In genomic region chr12:48284386-48284785, GRCm38 (mm10) we compare ENCODE assay signal across 20 mouse cellular contexts.
A peak's percentile ranks its signal among the peaks of the same experiment; 100 is the strongest.
DNase-seq lines count a peak whose midpoint lies in the region; ATAC-seq and TF ChIP-seq lines count a peak whose summit lies in the region.
"Had no signal": no experiment of that assay in that cellular context is flagged by ENCODE, and none has a peak within 500 bp of the region (broad histone marks: within the 10 kb centered on the region; RNA-seq: fewer than 3 reads in every experiment).

No protein-coding gene starts in this region.

- no peaks in the 10 kb centered on the region for H3K36me3 ChIP-seq in forebrain, embryonic 13.5 days (ENCODE audit: poor library complexity, severe bottlenecking)
- no peaks in the 10 kb centered on the region for H3K36me3 ChIP-seq in hindbrain, embryonic 14.5 days (replicated peaks; ENCODE audit: control insufficient read depth, insufficient read depth)
- no peaks in the 10 kb centered on the region for H3K36me3 ChIP-seq in midbrain, postnatal 0 days (ENCODE audit: insufficient read depth, low read length)
- H3K36me3 ChIP-seq: G1E; limb, embryonic 12.5 days; liver, embryonic 15.5 days; neural tube, embryonic 13.5 days; stomach, embryonic 15.5 days had no signal

- intact Hi-C loops in left cerebral cortex, adult 2 months (cut with DNase I) = no loop called here

- no peak overlapping the region for H3K4me2 ChIP-seq in forebrain, embryonic 13.5 days
- no peak overlapping the region for H3K4me2 ChIP-seq in hindbrain, embryonic 14.5 days (replicated peaks)
- H3K4me2 ChIP-seq in midbrain, postnatal 0 days (ENCODE audit: low read depth, low read length, poor library complexity, severe bottlenecking) = no peak overlapping the region
- H3K4me2 ChIP-seq: limb, embryonic 12.5 days; liver, embryonic 15.5 days; neural tube, embryonic 13.5 days; stomach, embryonic 15.5 days had no signal

- no peak overlapping the region for H3K9ac ChIP-seq in forebrain, embryonic 13.5 days
- no peak overlapping the region for H3K9ac ChIP-seq in hindbrain, embryonic 14.5 days
- H3K9ac ChIP-seq in midbrain, postnatal 0 days (replicated peaks; ENCODE audit: low read length, poor library complexity, severe bottlenecking) = no peak overlapping the region
- H3K9ac ChIP-seq: limb, embryonic 12.5 days; liver, embryonic 15.5 days; neural tube, embryonic 13.5 days; stomach, embryonic 15.5 days had no signal

- no peak overlapping the region for H3K4me3 ChIP-seq in left cerebral cortex, adult 2 months
- no peak overlapping the region for H3K4me3 ChIP-seq in forebrain, embryonic 13.5 days
- H3K4me3 ChIP-seq in hindbrain, embryonic 14.5 days (replicated peaks; ENCODE audit: low read length) = no peak overlapping the region
- no peak overlapping the region for H3K4me3 ChIP-seq in midbrain, postnatal 0 days (ENCODE audit: low read depth, low read length)
- H3K4me3 ChIP-seq: limb, embryonic 12.5 days; liver, embryonic 15.5 days; neural tube, embryonic 13.5 days; stomach, embryonic 15.5 days had no signal

- 12% methylated on average over 3 of the region's 3 CpGs for WGBS in forebrain, embryonic 13.5 days
- 30% methylated on average over 3 of the region's 3 CpGs for WGBS in hindbrain, embryonic 14.5 days
- 19% methylated on average over 3 of the region's 3 CpGs for WGBS in midbrain, postnatal 0 days

- peaks cover 3% of the 10 kb centered on the region; the same call in 1 of the 2 replicates for H3K4me1 ChIP-seq in forebrain, embryonic 13.5 days
- H3K4me1 ChIP-seq in hindbrain, embryonic 14.5 days (replicated peaks; ENCODE audit: control insufficient read depth, insufficient read depth, low read length) = no peaks in the 10 kb centered on the region
- no peaks in the 10 kb centered on the region for H3K4me1 ChIP-seq in midbrain, postnatal 0 days (ENCODE audit: insufficient read depth, low read length)
- H3K4me1 ChIP-seq: limb, embryonic 12.5 days; liver, embryonic 15.5 days; stomach, embryonic 15.5 days had no signal

- peak; percentile 91 for ATAC-seq in forebrain, embryonic 13.5 days
- peak; percentile 77; the same call in 1 of the 2 replicates for ATAC-seq in hindbrain, embryonic 14.5 days (ENCODE audit: low FRiP score)
- ATAC-seq in midbrain, postnatal 0 days (ENCODE audit: low FRiP score) = peak; percentile 72
- no peak for ATAC-seq in cerebellum, adult (ENCODE audit: insufficient number of reproducible peaks, low FRiP score, low TSS enrichment)
- ATAC-seq: intestine, embryonic 16.5 days had no signal

- no peak for TF ChIP-seq CTCF in left cerebral cortex, adult 2 months (IDR thresholded peaks at IDR 0.05)
- no peak for TF ChIP-seq CTCF in midbrain, postnatal 0 days (IDR thresholded peaks at IDR 0.05)

- H3K9me3 ChIP-seq in forebrain, embryonic 13.5 days (replicated peaks) = no peaks in the 10 kb centered on the region
- no peaks in the 10 kb centered on the region for H3K9me3 ChIP-seq in hindbrain, embryonic 14.5 days (ENCODE audit: control insufficient read depth, low read length)
- no peaks in the 10 kb centered on the region for H3K9me3 ChIP-seq in midbrain, postnatal 0 days (ENCODE audit: low read length)
- H3K9me3 ChIP-seq: G1E; limb, embryonic 12.5 days; liver, embryonic 15.5 days; neural tube, embryonic 13.5 days; stomach, embryonic 15.5 days had no signal

- H3K27me3 ChIP-seq in forebrain, embryonic 13.5 days = no peaks in the 10 kb centered on the region
- no peaks in the 10 kb centered on the region for H3K27me3 ChIP-seq in hindbrain, embryonic 14.5 days (ENCODE audit: control insufficient read depth, insufficient read depth, low read length)
- H3K27me3 ChIP-seq in midbrain, postnatal 0 days (ENCODE audit: insufficient read depth, low read length) = no peaks in the 10 kb centered on the region
- H3K27me3 ChIP-seq: limb, embryonic 12.5 days; liver, embryonic 15.5 days; neural tube, embryonic 13.5 days; stomach, embryonic 15.5 days had no signal

- no peak overlapping the region; the same call in 1 of the 2 replicates for H3K27ac ChIP-seq in left cerebral cortex, adult 2 months
- no peak overlapping the region for H3K27ac ChIP-seq in forebrain, embryonic 13.5 days
- peak overlapping the region; percentile 20; the same call in 1 of the 2 replicates for H3K27ac ChIP-seq in hindbrain, embryonic 14.5 days
- H3K27ac ChIP-seq in midbrain, postnatal 0 days (ENCODE audit: low read depth, low read length) = no peak overlapping the region
- H3K27ac ChIP-seq: limb, embryonic 12.5 days; liver, embryonic 15.5 days; neural tube, embryonic 13.5 days; stomach, embryonic 15.5 days had no signal

- peak; percentile 2 for DNase-seq in left cerebral cortex, adult 11 months (ENCODE audit: low spot score)
- DNase-seq in left cerebral cortex, adult 2 months (ENCODE audit: extremely low spot score in 1 of 2, low spot score in 2 of 2) = no peak
- DNase-seq in hindbrain, embryonic 14.5 days (ENCODE audit: low spot score) = peak; percentile 40
- DNase-seq in midbrain, postnatal 0 days (ENCODE audit: low spot score) = peak; percentile 76
- DNase-seq in adrenal gland, adult 18-20 months (ENCODE audit: low spot score in 2 of 2) = no peak
- no peak for DNase-seq in gastrocnemius, adult 18-20 months (ENCODE audit: low spot score)
- DNase-seq: adrenal gland, postnatal 10 days; gastrocnemius, postnatal 25 days; heart, postnatal 14 days; layer of hippocampus, postnatal 36 days; lung, postnatal 10 days; thymus, postnatal 14 days had no signal

Comparison
In these comparisons a context has a peak if more than half of its experiments do, and no peak if none do; other contexts are left out.
1. DNase-seq: peak in left cerebral cortex, adult 11 months (single experiment), hindbrain, embryonic 14.5 days (single experiment) and midbrain, postnatal 0 days (single experiment); none in left cerebral cortex, adult 2 months (0 of 2), adrenal gland, adult 18-20 months (0 of 2) and gastrocnemius, adult 18-20 months (single experiment).